Mouse (Mus musculus) embryonic fibroblast, embryonic 13.5 days (primary cell): Measurements from ENCODE around the gene Morn2.

Experiments
- CTCF ChIP-seq: IDR thresholded peaks from 2 replicates; pipeline ENCODE4 v1.5.1; 2011; ENCODE audit warnings: mild to moderate bottlenecking, control low read depth, low read length, moderate library complexity, borderline replicate concordance; ENCODE audit not compliant: insufficient read depth
- POLR2A ChIP-seq: IDR thresholded peaks from 2 replicates; pipeline ENCODE4 v1.6.1; 2011; ENCODE audit warnings: low read depth, mild to moderate bottlenecking, control low read depth, low read length, moderate library complexity

- TF ChIP-seq CTCF, result no peak
- no peak for TF ChIP-seq POLR2A
Observed at GRCm38 (mm10) chr17:80295258-80295657, 5.3 kb downstream of the Morn2 start.
